Comparison of ENCODE assay signal across 22 mouse cellular contexts in the genomic region with DNA sequence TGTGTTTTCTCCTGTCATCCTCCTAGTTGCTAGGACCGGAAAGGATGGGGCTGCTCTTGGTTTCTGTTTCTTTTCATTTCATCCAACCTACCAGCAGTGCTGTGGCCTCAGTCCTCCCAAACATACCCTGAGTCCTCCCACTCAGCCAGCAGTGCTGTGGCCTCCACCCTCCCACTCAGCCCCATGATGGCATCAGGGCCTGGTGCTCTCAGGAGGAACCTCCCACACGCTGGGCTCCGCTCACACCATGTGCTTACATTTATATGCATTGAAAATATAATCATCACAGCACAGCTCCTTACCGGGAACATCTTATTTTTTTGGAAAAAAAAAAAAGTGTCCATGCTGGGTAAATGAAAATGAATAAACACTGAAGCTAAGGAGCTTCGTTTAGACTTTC. TPM values are rescaled to one million over a fixed set of nuclear protein-coding genes. Genes with fewer than 3 reads are reported as not detected.
DNase-seq lines count a peak whose midpoint lies in the region; ATAC-seq and TF ChIP-seq lines count a peak whose summit lies in the region.
"Had no signal": no experiment of that assay in that cellular context is flagged by ENCODE, and none has a peak within 500 bp of the region (broad histone marks: within the 10 kb centered on the region; RNA-seq: fewer than 3 reads in every experiment).

No protein-coding gene starts in this region.

- H3K36me3 ChIP-seq in forebrain, embryonic 15.5 days = no peaks in the 10 kb centered on the region
- no peaks in the 10 kb centered on the region; the same call in 1 of the 2 replicates for H3K36me3 ChIP-seq in forebrain, embryonic 12.5 days (replicated peaks)
- H3K36me3 ChIP-seq in hindbrain, postnatal 0 days (ENCODE audit: insufficient read depth, low read length) = no peaks in the 10 kb centered on the region
- H3K36me3 ChIP-seq: heart, embryonic 15.5 days; hindbrain, embryonic 10.5 days; midbrain, embryonic 15.5 days had no signal

- H3K27me3 ChIP-seq in forebrain, embryonic 15.5 days = no peaks in the 10 kb centered on the region
- no peaks in the 10 kb centered on the region for H3K27me3 ChIP-seq in forebrain, embryonic 12.5 days
- H3K27me3 ChIP-seq in hindbrain, postnatal 0 days (ENCODE audit: insufficient read depth, low read length) = no peaks in the 10 kb centered on the region
- H3K27me3 ChIP-seq: heart, embryonic 15.5 days; midbrain, embryonic 15.5 days had no signal

- DNase-seq in layer of hippocampus, adult 8-10 months (ENCODE audit: low spot score in 2 of 2) = peak; percentile 70 to 75
- DNase-seq in layer of hippocampus, postnatal 25 days (ENCODE audit: extremely low spot score in 1 of 2, low spot score in 1 of 2) = no peak
- peak; percentile 77 to 89 for DNase-seq in left cerebral cortex, adult 9 months (ENCODE audit: low spot score in 2 of 2)
- peak; percentile 84 for DNase-seq in right cerebral cortex, postnatal 25 days
- DNase-seq in hindbrain, postnatal 0 days (ENCODE audit: low spot score) = no peak
- DNase-seq in gastrocnemius, adult 18-20 months (ENCODE audit: low spot score) = no peak
- DNase-seq: cerebellum, postnatal 14 days; lung, adult 2 months; lung, postnatal 4 days; thymus, postnatal 14 days had no signal

- no peak overlapping the region for H3K4me3 ChIP-seq in forebrain, embryonic 15.5 days
- no peak overlapping the region for H3K4me3 ChIP-seq in forebrain, embryonic 12.5 days (replicated peaks)
- H3K4me3 ChIP-seq in hindbrain, postnatal 0 days (ENCODE audit: low read length) = no peak overlapping the region
- H3K4me3 ChIP-seq: heart, embryonic 15.5 days; hindbrain, embryonic 10.5 days; midbrain, embryonic 15.5 days had no signal

- 78% methylated on average over 5 of the region's 5 CpGs for WGBS in forebrain, embryonic 15.5 days
- whole genome bisulfite sequencing in forebrain, embryonic 12.5 days = 82% methylated on average over 5 of the region's 5 CpGs
- WGBS in hindbrain, postnatal 0 days = 72% methylated on average over 5 of the region's 5 CpGs

- H3K9me3 ChIP-seq in forebrain, embryonic 15.5 days = no peaks in the 10 kb centered on the region
- no peaks in the 10 kb centered on the region for H3K9me3 ChIP-seq in forebrain, embryonic 12.5 days
- no peaks in the 10 kb centered on the region for H3K9me3 ChIP-seq in hindbrain, postnatal 0 days (ENCODE audit: low read length)
- H3K9me3 ChIP-seq: heart, embryonic 15.5 days; hindbrain, embryonic 10.5 days; midbrain, embryonic 15.5 days had no signal

- H3K4me1 ChIP-seq in forebrain, embryonic 15.5 days = peaks cover 56% of the 10 kb centered on the region
- peaks cover 44% of the 10 kb centered on the region for H3K4me1 ChIP-seq in forebrain, embryonic 12.5 days
- peaks cover 31% of the 10 kb centered on the region for H3K4me1 ChIP-seq in hindbrain, postnatal 0 days (ENCODE audit: insufficient read depth, low read length)

- H3K4me2 ChIP-seq in forebrain, embryonic 15.5 days (replicated peaks) = no peak overlapping the region
- H3K4me2 ChIP-seq in forebrain, embryonic 12.5 days = no peak overlapping the region
- H3K4me2 ChIP-seq in hindbrain, postnatal 0 days (ENCODE audit: low read depth, low read length) = no peak overlapping the region
- H3K4me2 ChIP-seq: heart, embryonic 15.5 days; midbrain, embryonic 15.5 days had no signal

- H3K9ac ChIP-seq in forebrain, embryonic 15.5 days (replicated peaks) = no peak overlapping the region
- no peak overlapping the region for H3K9ac ChIP-seq in forebrain, embryonic 12.5 days
- no peak overlapping the region for H3K9ac ChIP-seq in hindbrain, postnatal 0 days (replicated peaks; ENCODE audit: low read length)
- H3K9ac ChIP-seq: heart, embryonic 15.5 days; midbrain, embryonic 15.5 days had no signal

- H3K27ac ChIP-seq in forebrain, embryonic 15.5 days (replicated peaks) = peak overlapping the region; percentile 26; the same call in 1 of the 2 replicates
- no peak overlapping the region for H3K27ac ChIP-seq in forebrain, embryonic 12.5 days
- no peak overlapping the region for H3K27ac ChIP-seq in hindbrain, postnatal 0 days
- H3K27ac ChIP-seq: heart, embryonic 15.5 days; hindbrain, embryonic 10.5 days; midbrain, embryonic 15.5 days had no signal

- no peak for TF ChIP-seq CTCF in hindbrain, postnatal 0 days (IDR thresholded peaks at IDR 0.05; ENCODE audit: low read depth)

- ATAC-seq in forebrain, embryonic 15.5 days (replicated peaks) = no peak
- ATAC-seq in forebrain, embryonic 12.5 days (ENCODE audit: low FRiP score) = no peak
- ATAC-seq in hindbrain, postnatal 0 days = no peak
- ATAC-seq: midbrain, embryonic 15.5 days had no signal

RNA-seq across cellular contexts. Expression of gene Add2, which starts 20.0 kb away (rescaled TPM):
- polyA plus RNA-seq in forebrain, embryonic 15.5 days (2015; fragmentation: Nextera tagmentation; extraction: Ambion mirVana) = 224 and 230 TPM in 2 replicates
- polyA plus RNA-seq in forebrain, embryonic 12.5 days (2016; fragmentation: Nextera tagmentation; extraction: Ambion mirVana) = 124 and 128 TPM in 2 replicates
- total RNA-seq in layer of hippocampus, adult 8-10 months (2022) = 100 to 1,000 TPM; 231 to 268 (median 258) TPM
- 100 to 1,000 TPM; 279 to 295 TPM for total RNA-seq in layer of hippocampus, postnatal 25 days (2021)
- 132 and 149 TPM in 2 replicates for total RNA-seq in hindbrain, postnatal 0 days (2014; rRNA removed)
- 84.6 and 90.0 TPM in 2 replicates for polyA plus RNA-seq in hindbrain, postnatal 0 days (2015; fragmentation: Nextera tagmentation; extraction: Ambion mirVana)
- total RNA-seq in gastrocnemius, adult 18-20 months (2021) = not detected
- total RNA-seq: CH12.LX had no signal
- polyA plus RNA-seq: liver, adult 2 months had no signal

RNA-seq across cellular contexts. Expression of gene Figla, which starts 32.5 kb away (rescaled TPM):
- polyA plus RNA-seq in forebrain, embryonic 15.5 days (2015; fragmentation: Nextera tagmentation; extraction: Ambion mirVana) = not detected in 2 replicates
- polyA plus RNA-seq in forebrain, embryonic 12.5 days (2016; fragmentation: Nextera tagmentation; extraction: Ambion mirVana) = not detected in 2 replicates
- total RNA-seq in layer of hippocampus, adult 8-10 months (2022) = not detected
- total RNA-seq in layer of hippocampus, postnatal 25 days (2021) = not detected
- not detected in 2 replicates for total RNA-seq in hindbrain, postnatal 0 days (2014; rRNA removed)
- not detected in 2 replicates for polyA plus RNA-seq in hindbrain, postnatal 0 days (2015; fragmentation: Nextera tagmentation; extraction: Ambion mirVana)
- not detected for total RNA-seq in gastrocnemius, adult 18-20 months (2021)
- total RNA-seq: adrenal gland, postnatal 4 days; CH12.LX; granulocyte monocyte progenitor cell, adult 5-6 weeks; layer of hippocampus, adult 18-20 months; liver, adult 2 months had no signal
- polyA plus RNA-seq: heart, embryonic 15.5 days; hindbrain, embryonic 10.5 days; intestine, embryonic 14.5 days; liver, adult 2 months; lung, adult 2 months; midbrain, embryonic 15.5 days; stomach, embryonic 14.5 days had no signal

Comparison
In these comparisons a context has a peak if more than half of its experiments do, and no peak if none do; other contexts are left out.
1. DNase-seq: peak in layer of hippocampus, adult 8-10 months (2 of 2), left cerebral cortex, adult 9 months (2 of 2) and right cerebral cortex, postnatal 25 days (single experiment); none in layer of hippocampus, postnatal 25 days (0 of 2), hindbrain, postnatal 0 days (single experiment) and gastrocnemius, adult 18-20 months (single experiment).
2. RNA of gene Add2, which starts 20.0 kb away (total RNA-seq): 279 to 295 TPM in layer of hippocampus, postnatal 25 days, 231 to 268 TPM in layer of hippocampus, adult 8-10 months and 132 to 149 TPM in hindbrain, postnatal 0 days; not detected in gastrocnemius, adult 18-20 months; every median in the first group is over 100 times any median in the second.